In the genomic region with DNA sequence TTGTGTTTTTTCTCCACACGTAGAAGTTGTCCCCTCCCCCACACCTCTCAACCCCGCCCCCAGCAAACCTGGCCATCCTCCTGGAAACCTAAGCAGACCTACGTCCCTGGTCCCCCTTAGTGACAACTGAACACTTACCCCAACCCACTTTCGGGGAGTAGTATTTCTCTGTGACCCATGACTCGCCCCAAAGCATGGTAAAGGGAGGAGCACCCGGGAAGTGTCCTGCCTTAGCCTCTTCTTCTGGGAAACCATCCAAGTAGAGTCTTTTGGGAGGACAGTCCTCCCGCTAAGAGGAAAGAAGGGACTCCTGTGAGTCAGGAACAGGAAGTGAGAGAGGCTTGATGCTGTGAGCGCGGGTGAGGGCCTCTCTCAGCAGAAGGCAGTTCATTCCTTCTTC, we compare ENCODE assay signal across 8 mouse cellular contexts. TPM values are rescaled to one million over a fixed set of nuclear protein-coding genes. Genes with fewer than 3 reads are reported as not detected.
DNase-seq lines count a peak whose midpoint lies in the region; ATAC-seq and TF ChIP-seq lines count a peak whose summit lies in the region.

No protein-coding gene starts in this region.

- peaks cover 61% of the 10 kb centered on the region for H3K4me1 ChIP-seq in E14TG2a.4 (replicated peaks; ENCODE audit: low read depth, low read length)
- peaks cover 10% of the 10 kb centered on the region for H3K4me1 ChIP-seq in hindbrain, embryonic 16.5 days (ENCODE audit: control insufficient read depth, insufficient read depth, low read depth, low read length)
- peaks cover 3% of the 10 kb centered on the region; the same call in 1 of the 2 replicates for H3K4me1 ChIP-seq in liver, embryonic 15.5 days (replicated peaks)
- H3K4me1 ChIP-seq in forebrain, embryonic 15.5 days: peaks cover 14% of the 10 kb centered on the region

- peak overlapping the region; percentile 67 for H3K9ac ChIP-seq in hindbrain, embryonic 16.5 days (ENCODE audit: low read depth, low read length)
- H3K9ac ChIP-seq in liver, embryonic 15.5 days: no peak overlapping the region
- H3K9ac ChIP-seq in forebrain, embryonic 15.5 days (replicated peaks): no peak overlapping the region

- ATAC-seq in hindbrain, embryonic 16.5 days: no peak
- no peak for ATAC-seq in liver, embryonic 15.5 days (ENCODE audit: insufficient read depth)
- no peak for ATAC-seq in forebrain, embryonic 15.5 days (replicated peaks)

- H3K27me3 ChIP-seq in E14TG2a.4 (ENCODE audit: insufficient read depth, low read length): peaks cover 87% of the 10 kb centered on the region
- H3K27me3 ChIP-seq in hindbrain, embryonic 16.5 days (replicated peaks; ENCODE audit: control insufficient read depth, insufficient read depth, low read length): peaks cover 12% of the 10 kb centered on the region
- H3K27me3 ChIP-seq in liver, embryonic 15.5 days: peaks cover 98% of the 10 kb centered on the region
- H3K27me3 ChIP-seq in forebrain, embryonic 15.5 days: peaks cover 95% of the 10 kb centered on the region

- WGBS in hindbrain, embryonic 16.5 days: 5% methylated on average over 8 of the region's 9 CpGs
- 9% methylated on average over 9 of the region's 9 CpGs for WGBS in liver, embryonic 15.5 days (ENCODE audit: insufficient replicate concordance)
- 4% methylated on average over 8 of the region's 9 CpGs for WGBS in forebrain, embryonic 15.5 days

- H3K36me3 ChIP-seq in E14TG2a.4 (ENCODE audit: insufficient read depth, low read length): no peaks in the 10 kb centered on the region
- H3K36me3 ChIP-seq in hindbrain, embryonic 16.5 days (ENCODE audit: control insufficient read depth, insufficient read depth, low read length): no peaks in the 10 kb centered on the region
- no peaks in the 10 kb centered on the region for H3K36me3 ChIP-seq in liver, embryonic 15.5 days (replicated peaks)
- no peaks in the 10 kb centered on the region for H3K36me3 ChIP-seq in forebrain, embryonic 15.5 days

- H3K4me2 ChIP-seq in hindbrain, embryonic 16.5 days (ENCODE audit: low read length): peak overlapping the region; percentile 80
- peak overlapping the region; percentile 23; the same call in 1 of the 2 replicates for H3K4me2 ChIP-seq in liver, embryonic 15.5 days
- no peak overlapping the region for H3K4me2 ChIP-seq in forebrain, embryonic 15.5 days (replicated peaks)

- H3K9me3 ChIP-seq in E14TG2a.4 (ENCODE audit: low read length): no peaks in the 10 kb centered on the region
- no peaks in the 10 kb centered on the region for H3K9me3 ChIP-seq in hindbrain, embryonic 16.5 days (ENCODE audit: control insufficient read depth, low read length)
- no peaks in the 10 kb centered on the region for H3K9me3 ChIP-seq in liver, embryonic 15.5 days (replicated peaks)
- H3K9me3 ChIP-seq in forebrain, embryonic 15.5 days: no peaks in the 10 kb centered on the region

- DNase-seq in 3134 (ENCODE audit: extremely low read depth, insufficient read length, low spot score): peak; percentile 67
- DNase-seq in thymus, postnatal 14 days: no peak
- DNase-seq in urinary bladder, postnatal 25 days (ENCODE audit: low spot score): no peak
- no peak for DNase-seq in left cerebral cortex, adult 11 months (ENCODE audit: low spot score)

- TF ChIP-seq CTCF in E14TG2a.4 (conservative IDR thresholded peaks at IDR 0.05; ENCODE audit: low read length): no peak

- 0 out of 2 replicates have a peak overlapping the region, but pooled peaks have one; percentile 93 for H3K4me3 ChIP-seq in E14TG2a.4 (replicated peaks; ENCODE audit: low read length)
- peak overlapping the region; percentile 67 for H3K4me3 ChIP-seq in hindbrain, embryonic 16.5 days (ENCODE audit: low read length)
- H3K4me3 ChIP-seq in liver, embryonic 15.5 days (replicated peaks): no peak overlapping the region
- H3K4me3 ChIP-seq in forebrain, embryonic 15.5 days: no peak overlapping the region

- peak overlapping the region; percentile 80 for H3K27ac ChIP-seq in hindbrain, embryonic 16.5 days (ENCODE audit: low read depth, low read length)
- H3K27ac ChIP-seq in liver, embryonic 15.5 days (replicated peaks): no peak overlapping the region
- H3K27ac ChIP-seq in forebrain, embryonic 15.5 days (replicated peaks): no peak overlapping the region

RNA-seq across cellular contexts. Expression of gene Hoxa1, which starts 1.9 kb away (rescaled TPM):
- polyA plus RNA-seq in hindbrain, embryonic 16.5 days (2015; fragmentation: Nextera tagmentation; extraction: Ambion mirVana): 1.8 and 2.0 TPM in 2 replicates
- polyA plus RNA-seq in liver, embryonic 15.5 days (2015; fragmentation: Nextera tagmentation; extraction: Ambion mirVana): 0.31 and 0.58 TPM in 2 replicates
- polyA plus RNA-seq in forebrain, embryonic 15.5 days (2015; fragmentation: Nextera tagmentation; extraction: Ambion mirVana): not detected in 2 replicates

RNA-seq across cellular contexts. Expression of gene Hoxa2, which starts 4.7 kb away (rescaled TPM):
- 20.3 and 22.5 TPM in 2 replicates for polyA plus RNA-seq in hindbrain, embryonic 16.5 days (2015; fragmentation: Nextera tagmentation; extraction: Ambion mirVana)
- polyA plus RNA-seq in liver, embryonic 15.5 days (2015; fragmentation: Nextera tagmentation; extraction: Ambion mirVana): 0.29 and 0.37 TPM in 2 replicates
- not detected in 2 replicates for polyA plus RNA-seq in forebrain, embryonic 15.5 days (2015; fragmentation: Nextera tagmentation; extraction: Ambion mirVana)

RNA-seq across cellular contexts. Expression of gene 5730596B20Rik, which starts 17.3 kb away (rescaled TPM):
- 3.4 and 3.6 TPM in 2 replicates for polyA plus RNA-seq in hindbrain, embryonic 16.5 days (2015; fragmentation: Nextera tagmentation; extraction: Ambion mirVana)
- 0.05 TPM in 2 replicates for polyA plus RNA-seq in liver, embryonic 15.5 days (2015; fragmentation: Nextera tagmentation; extraction: Ambion mirVana)
- polyA plus RNA-seq in forebrain, embryonic 15.5 days (2015; fragmentation: Nextera tagmentation; extraction: Ambion mirVana): not detected in 2 replicates

RNA-seq across cellular contexts. Expression of gene Hoxa4, which starts 31.6 kb away (rescaled TPM):
- 5.6 and 8.8 TPM in 2 replicates for polyA plus RNA-seq in hindbrain, embryonic 16.5 days (2015; fragmentation: Nextera tagmentation; extraction: Ambion mirVana)
- polyA plus RNA-seq in liver, embryonic 15.5 days (2015; fragmentation: Nextera tagmentation; extraction: Ambion mirVana): 0.07 and 0.21 TPM in 2 replicates
- polyA plus RNA-seq in forebrain, embryonic 15.5 days (2015; fragmentation: Nextera tagmentation; extraction: Ambion mirVana): not detected in 2 replicates

RNA-seq across cellular contexts. Expression of gene Hoxa5, which starts 44.4 kb away (rescaled TPM):
- 85.9 and 106 TPM in 2 replicates for polyA plus RNA-seq in hindbrain, embryonic 16.5 days (2015; fragmentation: Nextera tagmentation; extraction: Ambion mirVana)
- 0.41 and 0.74 TPM in 2 replicates for polyA plus RNA-seq in liver, embryonic 15.5 days (2015; fragmentation: Nextera tagmentation; extraction: Ambion mirVana)
- polyA plus RNA-seq in forebrain, embryonic 15.5 days (2015; fragmentation: Nextera tagmentation; extraction: Ambion mirVana): not detected in 2 replicates

Comparison
In these comparisons a context has a peak if more than half of its experiments do, and no peak if none do; other contexts are left out.
1. H3K4me3 ChIP-seq: peak in E14TG2a.4 (single experiment) and hindbrain, embryonic 16.5 days (single experiment); none in liver, embryonic 15.5 days (single experiment) and forebrain, embryonic 15.5 days (single experiment).
2. RNA of gene Hoxa2, which starts 4.7 kb away (polyA plus RNA-seq): 20.3 to 22.5 TPM in hindbrain, embryonic 16.5 days; 0.29 to 0.37 TPM in liver, embryonic 15.5 days and not detected in forebrain, embryonic 15.5 days; every median in the first group is over 10 times any median in the second.